Mouse (Mus musculus) brain, embryonic 14.5 days (tissue): Measurements from ENCODE around the gene Zbtb21.

Experiments used
- CTCF ChIP-seq: fragments of 200-500 bp; IDR thresholded peaks from 2 replicates; pipeline ENCODE4 v1.5.1; 2012; ENCODE audit warnings: inconsistent platforms, mild to moderate bottlenecking, moderate library complexity, borderline replicate concordance; ENCODE audit not compliant: insufficient read depth, insufficient read length; ENCODE audit errors: extremely low read depth
- POLR2A ChIP-seq: fragments of 200-500 bp; IDR thresholded peaks from 2 replicates; pipeline ENCODE4 v1.6.1; 2012; ENCODE audit warnings: mild to moderate bottlenecking, inconsistent platforms, borderline replicate concordance; ENCODE audit not compliant: poor library complexity, insufficient read depth, insufficient read length, severe bottlenecking; ENCODE audit errors: extremely low read depth

- TF ChIP-seq POLR2A, result no peak
- TF ChIP-seq CTCF, result no peak
These were observed 41.8 kb downstream of the Zbtb21 start for GRCm38 (mm10) chr16:97920621-97921020.
